Comparison of ENCODE assay signal across 29 mouse cellular contexts in the genomic region with DNA sequence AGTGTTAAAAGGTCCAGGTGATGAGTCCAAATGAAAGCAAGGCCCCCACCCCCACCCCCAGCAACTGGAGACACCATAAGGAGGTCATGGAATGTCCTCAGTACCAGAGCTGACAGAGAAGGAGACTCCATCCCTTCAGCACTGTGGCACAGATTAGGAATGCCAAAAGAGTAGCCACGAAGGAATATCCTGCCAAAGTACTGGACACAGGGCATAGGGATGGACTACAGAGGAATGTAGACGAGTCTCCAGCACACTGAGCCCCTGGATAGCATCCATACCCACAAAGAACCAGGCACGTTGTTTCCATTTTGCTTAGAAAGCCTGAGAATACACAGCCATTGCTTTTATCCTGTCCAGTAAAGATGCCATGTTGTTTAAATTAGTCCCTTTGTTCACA. TPM values are rescaled to one million over a fixed set of nuclear protein-coding genes. Genes with fewer than 3 reads are reported as not detected.
A peak's percentile ranks its signal among the peaks of the same experiment; 100 is the strongest.
DNase-seq lines count a peak whose midpoint lies in the region; ATAC-seq and TF ChIP-seq lines count a peak whose summit lies in the region.
"Had no signal": no experiment of that assay in that cellular context is flagged by ENCODE, and none has a peak within 500 bp of the region (broad histone marks: within the 10 kb centered on the region; RNA-seq: fewer than 3 reads in every experiment).

No protein-coding gene starts in this region.

- H3K4me3 ChIP-seq in gastrocnemius, adult 2 months = no peak overlapping the region
- H3K4me3 ChIP-seq in midbrain, embryonic 11.5 days (ENCODE audit: low read depth, low read length) = no peak overlapping the region
- H3K4me3 ChIP-seq in midbrain, embryonic 14.5 days (replicated peaks; ENCODE audit: low read depth, low read length) = no peak overlapping the region
- H3K4me3 ChIP-seq: embryonic facial prominence, embryonic 13.5 days; embryonic facial prominence, embryonic 15.5 days; erythroblast, embryonic 14.5 days; forebrain, embryonic 10.5 days; forebrain, embryonic 12.5 days; forebrain, embryonic 15.5 days had no signal

- WGBS in midbrain, embryonic 11.5 days = 78% methylated on average over 3 of the region's 3 CpGs
- 76% methylated on average over 3 of the region's 3 CpGs for WGBS in midbrain, embryonic 14.5 days

- H3K9me3 ChIP-seq in midbrain, embryonic 11.5 days (ENCODE audit: control insufficient read depth, low read length) = no peaks in the 10 kb centered on the region
- no peaks in the 10 kb centered on the region for H3K9me3 ChIP-seq in midbrain, embryonic 14.5 days (ENCODE audit: control insufficient read depth, low read length)
- H3K9me3 ChIP-seq: embryonic facial prominence, embryonic 13.5 days; embryonic facial prominence, embryonic 15.5 days; forebrain, embryonic 10.5 days; forebrain, embryonic 12.5 days; forebrain, embryonic 15.5 days; G1E had no signal

- H3K27ac ChIP-seq in gastrocnemius, adult 2 months = peak overlapping the region; percentile 73; the same call in 1 of the 2 replicates
- no peak overlapping the region for H3K27ac ChIP-seq in midbrain, embryonic 11.5 days (ENCODE audit: low read depth, low read length)
- H3K27ac ChIP-seq in midbrain, embryonic 14.5 days (replicated peaks; ENCODE audit: low read depth, low read length) = no peak overlapping the region
- H3K27ac ChIP-seq: embryonic facial prominence, embryonic 13.5 days; embryonic facial prominence, embryonic 15.5 days; forebrain, embryonic 10.5 days; forebrain, embryonic 12.5 days; forebrain, embryonic 15.5 days had no signal

- H3K9ac ChIP-seq in midbrain, embryonic 11.5 days (ENCODE audit: low read length) = no peak overlapping the region
- no peak overlapping the region for H3K9ac ChIP-seq in midbrain, embryonic 14.5 days (replicated peaks; ENCODE audit: low read length)
- H3K9ac ChIP-seq: embryonic facial prominence, embryonic 13.5 days; embryonic facial prominence, embryonic 15.5 days; forebrain, embryonic 12.5 days; forebrain, embryonic 15.5 days; forebrain, postnatal 0 days had no signal

- H3K4me2 ChIP-seq in midbrain, embryonic 11.5 days = no peak overlapping the region
- H3K4me2 ChIP-seq in midbrain, embryonic 14.5 days (ENCODE audit: low read length) = no peak overlapping the region
- H3K4me2 ChIP-seq: embryonic facial prominence, embryonic 13.5 days; embryonic facial prominence, embryonic 15.5 days; forebrain, embryonic 12.5 days; forebrain, embryonic 15.5 days had no signal

- intact Hi-C loops in gastrocnemius, adult 2 months (cut with DNase I) = loop anchor here (10.0 kb wide), 1 partner anchor 527 kb away; no protein-coding TSS in a partner anchor

- no peak for ATAC-seq in midbrain, embryonic 11.5 days (ENCODE audit: low FRiP score)
- ATAC-seq in midbrain, embryonic 14.5 days (ENCODE audit: low FRiP score, low TSS enrichment) = no peak
- ATAC-seq: CD4-positive, CD25-positive, alpha-beta regulatory T cell, adult 4 months; forebrain, embryonic 15.5 days; forebrain, postnatal 0 days had no signal

- no peaks in the 10 kb centered on the region for H3K27me3 ChIP-seq in midbrain, embryonic 11.5 days (ENCODE audit: control insufficient read depth, insufficient read depth, low read length)
- H3K27me3 ChIP-seq in midbrain, embryonic 14.5 days (ENCODE audit: control insufficient read depth, insufficient read depth, low read length) = no peaks in the 10 kb centered on the region
- H3K27me3 ChIP-seq: CH12.LX; embryonic facial prominence, embryonic 13.5 days; embryonic facial prominence, embryonic 15.5 days; forebrain, embryonic 12.5 days; forebrain, embryonic 15.5 days had no signal

- no peaks in the 10 kb centered on the region for H3K36me3 ChIP-seq in midbrain, embryonic 11.5 days (ENCODE audit: control insufficient read depth, insufficient read depth, low read length)
- H3K36me3 ChIP-seq in midbrain, embryonic 14.5 days (ENCODE audit: control insufficient read depth, insufficient read depth, low read length) = no peaks in the 10 kb centered on the region
- H3K36me3 ChIP-seq: embryonic facial prominence, embryonic 13.5 days; embryonic facial prominence, embryonic 15.5 days; forebrain, embryonic 10.5 days; forebrain, embryonic 12.5 days; forebrain, embryonic 15.5 days; G1E had no signal

- no peak for TF ChIP-seq CTCF in gastrocnemius, adult 2 months (IDR thresholded peaks at IDR 0.05)

- DNase-seq in gastrocnemius, adult 2 months = no peak
- DNase-seq in gastrocnemius, adult 8-10 months (ENCODE audit: low spot score in 2 of 2) = no peak
- DNase-seq in midbrain, embryonic 11.5 days (ENCODE audit: low spot score, missing footprints) = peak; percentile 12
- DNase-seq in midbrain, embryonic 14.5 days = no peak
- peak; percentile 84 for DNase-seq in Muller cell, postnatal 12 days (ENCODE audit: inconsistent ontology term)
- DNase-seq in thymus, postnatal 10 days (ENCODE audit: low spot score in 2 of 2) = no peak
- DNase-seq: adrenal gland, adult 2 months; adrenal gland, postnatal 10 days; adrenal gland, postnatal 25 days; B cell, adult 2 months; cerebellum, adult 11 months; cerebellum, adult 18-20 months; cerebellum, adult 8-10 months; cerebellum, adult 9-11 months; cerebellum, postnatal 14 days; cerebellum, postnatal 36 days; embryo, embryonic 11 days; forebrain, postnatal 0 days had no signal

- H3K4me1 ChIP-seq in midbrain, embryonic 11.5 days (ENCODE audit: control insufficient read depth, insufficient read depth, low read length) = no peaks in the 10 kb centered on the region
- no peaks in the 10 kb centered on the region for H3K4me1 ChIP-seq in midbrain, embryonic 14.5 days (ENCODE audit: control insufficient read depth, insufficient read depth, low read length)
- H3K4me1 ChIP-seq: forebrain, embryonic 12.5 days; forebrain, embryonic 15.5 days had no signal

RNA-seq across cellular contexts. Expression of gene 1110002E22Rik, which starts 13.4 kb away (rescaled TPM):
- total RNA-seq in gastrocnemius, adult 2 months (2021) = 100 to 1,000 TPM; 120 to 128 TPM
- 100 to 1,000 TPM in 1 of 4 experiments, 10 to 100 TPM in 3; 52.7 to 126 (median 95.8) TPM for total RNA-seq in gastrocnemius, adult 8-10 months (2022)
- 0.01 and 0.08 TPM in 2 replicates for polyA plus RNA-seq in midbrain, embryonic 11.5 days (2014; fragmentation: Nextera tagmentation; extraction: Ambion mirVana)
- 0.12 and 0.18 TPM in 2 replicates for polyA plus RNA-seq in midbrain, embryonic 14.5 days (2014; fragmentation: Nextera tagmentation; extraction: Ambion mirVana)
- total RNA-seq: common myeloid progenitor, adult 5-6 weeks had no signal
- polyA plus RNA-seq: CD4-positive, CD25-positive, alpha-beta regulatory T cell, adult 4 months; erythroblast, embryonic 14.5 days had no signal

RNA-seq across cellular contexts. Expression of gene Gm5105, which starts 15.8 kb away (rescaled TPM):
- 1 to 10 TPM; 1.3 to 1.8 TPM for total RNA-seq in gastrocnemius, adult 2 months (2021)
- total RNA-seq in gastrocnemius, adult 8-10 months (2022) = 1 to 10 TPM in 2 of 4 experiments, under 1 TPM in 2; 0.72 to 1.8 (median 1.2) TPM
- polyA plus RNA-seq in midbrain, embryonic 11.5 days (2014; fragmentation: Nextera tagmentation; extraction: Ambion mirVana) = not detected in 2 replicates
- not detected in 2 replicates for polyA plus RNA-seq in midbrain, embryonic 14.5 days (2014; fragmentation: Nextera tagmentation; extraction: Ambion mirVana)
- total RNA-seq: adrenal gland, adult 2 months; adrenal gland, postnatal 25 days; common myeloid progenitor, adult 5-6 weeks had no signal
- polyA plus RNA-seq: adrenal gland, adult 2 months; CD4-positive, CD25-positive, alpha-beta regulatory T cell, adult 4 months; embryonic facial prominence, embryonic 11.5 days; embryonic facial prominence, embryonic 13.5 days; erythroblast, embryonic 14.5 days; forebrain, embryonic 10.5 days; forebrain, embryonic 12.5 days; G1E had no signal

Comparison
In these comparisons a context has a peak if more than half of its experiments do, and no peak if none do; other contexts are left out.
1. DNase-seq: peak in midbrain, embryonic 11.5 days (single experiment) and Muller cell, postnatal 12 days (single experiment); none in gastrocnemius, adult 2 months (single experiment), gastrocnemius, adult 8-10 months (0 of 2), midbrain, embryonic 14.5 days (single experiment) and thymus, postnatal 10 days (0 of 2).